Mouse (Mus musculus): ENCODE results near the gene Slc2a1. TPM values are rescaled to one million over a fixed set of nuclear protein-coding genes. Genes with fewer than 3 reads are reported as not detected.

The Slc2a1 gene
- total and polyA plus RNA-seq, 3 experiments, result 33.4 to 64.9 (median 46.2) TPM

GRCm38 (mm10) chr4:119109640-119110039 lies 1.1 kb downstream of the Slc2a1 start:
- H3K4me1 ChIP-seq (ENCODE audit: control insufficient read depth in 1 of 2, insufficient read depth in 2 of 2), result peaks cover 21 to 80% of the 10 kb centered on the region in 2 experiments
- dilution Hi-C loops (cut with MboI; ENCODE audit: extremely low pct_ligation_motif_present, extremely low pct_unique_long_range_greater_than_20kb, low sequenced_read_pairs), result no loop called here
- H3K36me3 ChIP-seq (replicated peaks in 1 of 2; ENCODE audit: control insufficient read depth in 1 of 2, insufficient read depth in 1 of 2, low read length in 1 of 2), result peaks cover 5 to 35% of the 10 kb centered on the region in 2 experiments

GRCm38 (mm10) chr4:119110512-119110911 lies 2.0 kb downstream of the Slc2a1 start:
- peaks cover 5 to 40% of the 10 kb centered on the region in 2 experiments for H3K36me3 ChIP-seq (replicated peaks in 1 of 2; ENCODE audit: control insufficient read depth in 1 of 2, insufficient read depth in 1 of 2, low read length in 1 of 2)
- peaks cover 15 to 80% of the 10 kb centered on the region in 2 experiments; a peak in 3 of 4 replicates for H3K4me1 ChIP-seq (ENCODE audit: control insufficient read depth in 1 of 2, insufficient read depth in 2 of 2)
- H3K27ac ChIP-seq (ENCODE audit: insufficient read depth, low read depth), result no peak overlapping the region
- dilution Hi-C loops (cut with MboI; ENCODE audit: extremely low pct_ligation_motif_present, extremely low pct_unique_long_range_greater_than_20kb, low sequenced_read_pairs), result no loop called here
- TF ChIP-seq HCFC1 (IDR thresholded peaks at IDR 0.05; ENCODE audit: low read depth, low read length) (no peak), NELFE (IDR thresholded peaks at IDR 0.05; ENCODE audit: low read depth, low read length) (no peak), EP300 (IDR thresholded peaks at IDR 0.05; ENCODE audit: low read length) (no peak), JUND (conservative IDR thresholded peaks at IDR 0.05; ENCODE audit: low read depth, low read length) (no peak), POLR2A (IDR thresholded peaks at IDR 0.05; ENCODE audit: low read depth, low read length) (no peak), IRF4 (IDR thresholded peaks at IDR 0.05; ENCODE audit: low read depth, low read length) (no peak), PAX5 (IDR thresholded peaks at IDR 0.05; ENCODE audit: low read length) (no peak), CTCF (conservative IDR thresholded peaks at IDR 0.05 in 1 of 2, IDR thresholded peaks at IDR 0.05 in 1 of 2; ENCODE audit: low read depth in 2 of 2, low read length in 2 of 2) (no peak), USF2 (conservative IDR thresholded peaks at IDR 0.05; ENCODE audit: low read depth, low read length) (no peak), RAD21 (IDR thresholded peaks at IDR 0.05; ENCODE audit: low read depth, low read length) (no peak), MEF2A (IDR thresholded peaks at IDR 0.05; ENCODE audit: borderline replicate concordance, low read depth, low read length) (no peak), CHD1 (IDR thresholded peaks at IDR 0.05; ENCODE audit: low read depth, low read length) (no peak), ZC3H11A (IDR thresholded peaks at IDR 0.05; ENCODE audit: low read depth, low read length) (no peak), BHLHE40 (IDR thresholded peaks at IDR 0.05; ENCODE audit: low read depth, low read length) (no peak), TCF12 (IDR thresholded peaks at IDR 0.05; ENCODE audit: low read depth, low read length) (no peak), E2F4 (IDR thresholded peaks at IDR 0.05; ENCODE audit: insufficient replicate concordance, low read depth, low read length) (no peak), POLR2AphosphoS2 (IDR thresholded peaks at IDR 0.05; ENCODE audit: low read depth, low read length) (no peak), CHD2 (IDR thresholded peaks at IDR 0.05; ENCODE audit: low read length) (no peak), ELF1 (IDR thresholded peaks at IDR 0.05; ENCODE audit: low read depth, low read length) (no peak)
- H3K79me2 ChIP-seq (replicated peaks; ENCODE audit: control insufficient read depth, extremely low read depth, insufficient read depth, poor library complexity, severe bottlenecking), result peaks cover 30% of the 10 kb centered on the region
- H3K27me3 ChIP-seq (replicated peaks), result no peaks in the 10 kb centered on the region
- H3K4me2 ChIP-seq (ENCODE audit: insufficient read depth, low read depth, poor library complexity, severe bottlenecking), result peak overlapping the region; percentile 85
- no peak overlapping the region for H3K4me3 ChIP-seq (replicated peaks in 1 of 3; ENCODE audit: low read depth in 2 of 3, low read length in 2 of 3, poor library complexity in 1 of 3)
- in situ Hi-C loops (cut with MboI; ENCODE audit: low pct_ligation_motif_present, low pct_unique_long_range_greater_than_20kb, low sequenced_read_pairs), result no loop called here
- H3K9ac ChIP-seq (ENCODE audit: insufficient read depth, low read depth), result no peak overlapping the region; the same call in 1 of the 2 replicates
- DNase-seq (ENCODE audit: extremely low read depth), result no peak
- H3K9me3 ChIP-seq (replicated peaks; ENCODE audit: low read length), result no peaks in the 10 kb centered on the region

More at GRCm38 (mm10) chr4:119109640-119110039, 1.1 kb downstream of the Slc2a1 start:
- Histone ChIP-seq H3K79me2 (replicated peaks; ENCODE audit: control insufficient read depth, extremely low read depth, insufficient read depth, poor library complexity, severe bottlenecking) (peaks cover 23% of the 10 kb centered on the region), H3K9me3 (replicated peaks; ENCODE audit: low read length) (no peaks in the 10 kb centered on the region), H3K4me3 (replicated peaks in 1 of 3; ENCODE audit: low read depth in 2 of 3, low read length in 2 of 3, poor library complexity in 1 of 3) (peak overlapping the region; percentile 71 to 91 (median 90)), H3K9ac (ENCODE audit: insufficient read depth, low read depth) (peak overlapping the region; percentile 76), H3K4me2 (ENCODE audit: insufficient read depth, low read depth, poor library complexity, severe bottlenecking) (peak overlapping the region; percentile 85), H3K27ac (ENCODE audit: insufficient read depth, low read depth) (no peak overlapping the region), H3K27me3 (replicated peaks) (no peaks in the 10 kb centered on the region)
- no peak for TF ChIP-seq UBTF (IDR thresholded peaks at IDR 0.05; ENCODE audit: low read depth, low read length)
- no peak for TF ChIP-seq ELF1 (IDR thresholded peaks at IDR 0.05; ENCODE audit: low read depth, low read length)
- no peak for DNase-seq (ENCODE audit: extremely low read depth)
- in situ Hi-C loops (cut with MboI; ENCODE audit: low pct_ligation_motif_present, low pct_unique_long_range_greater_than_20kb, low sequenced_read_pairs), result no loop called here

Data from CH12.LX (cell line).